Mouse (Mus musculus) spleen, adult 12 weeks (tissue): ENCODE results near the gene Elovl5.

Experiments
- DNase-seq: peaks from one replicate; pipeline ENCODE4 v3.0.0; 2022; ENCODE audit warnings: low spot score

Gene Elovl5

DNA sequence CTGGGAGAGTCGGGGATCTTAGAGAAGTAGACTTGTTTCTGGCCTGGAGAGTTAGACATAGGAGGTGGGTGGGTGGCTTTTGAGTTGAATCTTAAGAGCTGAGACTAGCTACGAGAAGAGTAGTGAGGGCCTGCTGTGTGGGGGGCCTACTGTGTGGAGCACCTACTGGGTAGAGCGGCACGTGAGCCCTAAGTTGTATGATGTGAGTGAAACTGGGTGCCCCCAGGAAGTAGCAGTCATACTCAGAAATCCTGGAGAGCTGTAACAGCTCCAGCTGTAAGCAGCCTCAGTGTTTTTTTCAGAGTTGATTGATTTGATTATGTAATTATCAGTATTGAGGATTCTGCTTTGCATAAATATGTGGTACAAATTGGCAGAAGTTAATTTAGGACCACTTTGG lies 11.6 kb downstream of the Elovl5 start:
- DNase-seq, result no peak

DNA sequence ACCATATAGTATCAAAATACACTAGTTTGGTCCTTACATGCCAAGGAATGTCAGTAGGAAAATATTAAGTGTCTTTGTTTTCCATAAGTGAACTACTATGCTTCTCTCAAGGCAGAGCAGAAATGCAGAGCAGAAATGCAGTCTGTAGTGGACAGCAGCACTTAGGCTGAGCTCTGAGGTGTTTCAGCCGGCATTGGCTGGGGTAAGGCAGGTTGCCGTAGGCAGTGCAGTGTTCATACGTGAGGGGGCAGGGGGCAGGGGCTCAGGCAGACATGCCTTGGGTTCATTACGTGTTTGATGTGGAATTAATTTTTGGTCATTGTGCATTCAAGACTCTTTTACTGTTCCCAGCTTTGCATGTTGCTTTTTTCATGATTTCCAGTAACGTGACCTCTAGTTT lies 12.1 kb downstream of the Elovl5 start:
- no peak for DNase-seq

DNA sequence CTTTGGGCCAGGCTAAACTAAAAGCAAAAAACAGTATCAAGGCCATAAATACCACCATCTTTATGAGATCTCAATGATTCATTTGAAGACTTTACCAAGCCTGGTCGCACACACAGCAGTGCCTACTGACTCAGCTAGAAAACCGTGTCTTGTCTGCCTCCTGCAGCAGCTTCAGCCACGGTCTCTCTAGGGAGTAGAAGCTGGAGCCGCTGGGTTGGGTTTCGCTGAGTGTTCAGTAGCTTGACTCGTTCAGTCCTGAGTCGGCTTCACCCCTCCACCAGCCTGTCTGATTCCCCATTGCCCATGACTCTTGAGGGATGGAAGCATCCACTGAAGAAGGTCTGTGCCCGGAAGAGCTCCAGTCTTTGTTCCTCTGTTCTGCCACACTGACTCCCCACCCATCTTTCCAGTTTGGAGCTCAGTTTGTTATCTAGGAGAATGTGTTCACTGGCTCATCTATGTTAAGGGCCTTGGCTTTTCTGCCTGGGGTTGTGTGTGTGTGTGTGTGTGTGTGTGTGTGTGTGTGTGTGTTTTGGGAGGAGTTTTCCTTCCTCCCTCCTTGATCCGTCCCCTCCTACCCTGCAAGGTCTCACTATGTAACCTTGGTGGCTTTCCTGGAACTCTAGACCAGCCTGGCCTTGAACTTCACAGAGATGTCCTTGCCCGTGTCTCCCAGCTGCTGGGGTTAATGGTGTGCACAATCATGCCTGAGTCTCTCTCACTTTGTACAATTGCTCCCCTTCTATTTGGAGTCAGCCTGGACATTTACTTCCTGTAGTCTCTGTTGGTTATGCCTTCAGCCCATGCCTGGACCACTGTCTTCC lies 13.1 kb downstream of the Elovl5 start:
- no peak for DNase-seq

DNA sequence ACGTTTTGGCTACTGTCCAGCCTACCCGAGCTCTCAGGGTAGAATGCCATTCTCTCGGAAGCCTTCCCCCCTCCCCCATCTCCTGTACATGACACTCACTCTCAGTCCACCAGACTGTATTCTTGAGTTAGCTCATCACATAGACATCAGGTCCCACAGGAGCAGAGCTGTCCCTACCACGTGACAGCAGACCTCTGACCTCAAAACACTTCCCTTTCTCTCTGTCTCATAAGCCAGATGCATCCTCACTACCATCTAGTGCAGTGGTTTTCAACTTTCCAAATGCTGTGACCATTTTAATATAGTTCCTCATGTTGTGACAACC lies 13.7 kb downstream of the Elovl5 start:
- no peak for DNase-seq

- no peak for DNase-seq
These were observed 14.6 kb downstream of the Elovl5 start for GRCm38 (mm10) chr9:77931740-77932139.

- DNase-seq, result no peak
These were observed 18.9 kb downstream of the Elovl5 start for GRCm38 (mm10) chr9:77935818-77936611.

- DNase-seq, result no peak
These were observed 20.7 kb downstream of the Elovl5 start for GRCm38 (mm10) chr9:77937875-77938274.

- DNase-seq, result no peak
These were observed 21.8 kb downstream of the Elovl5 start for GRCm38 (mm10) chr9:77938761-77939553.

- DNase-seq, result no peak
These were observed 22.4 kb downstream of the Elovl5 start for GRCm38 (mm10) chr9:77939554-77939920.

GRCm38 (mm10) chr9:77941058-77941457 lies 23.9 kb downstream of the Elovl5 start:
- no peak for DNase-seq

DNA sequence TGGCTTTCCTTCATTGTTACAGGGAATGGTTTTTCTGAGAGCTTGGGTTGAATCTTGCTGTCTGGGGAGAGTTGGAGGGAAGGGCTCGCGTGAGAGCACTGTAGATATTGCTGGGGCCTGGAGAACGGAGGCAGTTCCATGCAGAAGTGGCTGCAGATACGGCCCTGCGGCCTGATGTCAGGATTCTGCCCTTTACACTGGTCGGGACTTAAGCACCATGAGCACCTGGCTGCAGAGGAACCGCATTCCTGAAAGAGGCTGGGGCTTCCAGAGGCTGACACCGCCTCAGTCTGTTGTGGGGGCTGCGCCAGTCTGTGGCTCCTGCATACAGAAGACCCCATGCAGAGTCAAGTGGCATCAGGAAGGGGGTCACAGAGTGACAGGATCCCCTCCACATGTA lies 24.7 kb downstream of the Elovl5 start:
- DNase-seq, result no peak

GRCm38 (mm10) chr9:77942411-77942810 lies 25.2 kb downstream of the Elovl5 start:
- no peak for DNase-seq

DNA sequence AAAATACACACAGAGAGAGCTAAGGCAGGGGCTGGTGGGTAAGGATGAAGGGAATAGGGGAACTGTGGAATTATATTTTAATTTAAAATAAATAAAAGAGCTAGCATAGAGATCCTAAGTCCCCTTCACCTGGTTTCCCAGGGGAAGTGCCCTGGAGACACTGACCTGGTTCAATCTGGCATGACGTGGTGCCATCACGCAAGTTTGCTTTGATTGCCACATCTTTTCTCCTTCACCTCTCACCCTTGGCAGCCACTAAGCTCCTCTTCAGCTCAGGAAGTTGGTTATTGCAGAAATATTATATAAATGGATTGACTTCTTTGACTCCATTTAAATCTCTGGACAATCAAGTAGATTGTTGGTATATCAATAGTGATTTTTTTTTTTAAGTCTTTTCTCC lies 26.2 kb downstream of the Elovl5 start:
- no peak for DNase-seq

DNA sequence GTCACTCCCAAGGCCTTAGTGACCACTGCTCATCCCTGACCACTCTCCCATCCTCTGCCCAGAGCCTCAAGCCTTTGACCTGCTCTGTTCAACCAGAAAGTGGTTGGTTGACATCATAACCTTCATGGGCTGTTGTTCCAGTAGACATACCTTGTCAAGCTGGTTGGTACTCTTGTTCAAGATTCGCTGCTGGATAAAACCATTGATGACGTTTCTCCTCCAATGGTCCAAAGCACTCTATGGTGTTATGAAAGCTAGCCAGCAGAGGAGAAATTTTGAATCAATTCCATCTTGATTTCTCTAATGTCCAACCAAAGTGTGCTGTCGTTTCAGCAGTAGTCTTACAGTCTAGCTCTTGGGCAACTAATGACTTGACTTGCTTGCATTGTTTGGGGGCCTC lies 27.0 kb downstream of the Elovl5 start:
- no peak for DNase-seq

GRCm38 (mm10) chr9:77945792-77946666 lies 28.9 kb downstream of the Elovl5 start:
- no peak for DNase-seq

GRCm38 (mm10) chr9:77948214-77948613 lies 31.1 kb downstream of the Elovl5 start:
- DNase-seq, result no peak

DNA sequence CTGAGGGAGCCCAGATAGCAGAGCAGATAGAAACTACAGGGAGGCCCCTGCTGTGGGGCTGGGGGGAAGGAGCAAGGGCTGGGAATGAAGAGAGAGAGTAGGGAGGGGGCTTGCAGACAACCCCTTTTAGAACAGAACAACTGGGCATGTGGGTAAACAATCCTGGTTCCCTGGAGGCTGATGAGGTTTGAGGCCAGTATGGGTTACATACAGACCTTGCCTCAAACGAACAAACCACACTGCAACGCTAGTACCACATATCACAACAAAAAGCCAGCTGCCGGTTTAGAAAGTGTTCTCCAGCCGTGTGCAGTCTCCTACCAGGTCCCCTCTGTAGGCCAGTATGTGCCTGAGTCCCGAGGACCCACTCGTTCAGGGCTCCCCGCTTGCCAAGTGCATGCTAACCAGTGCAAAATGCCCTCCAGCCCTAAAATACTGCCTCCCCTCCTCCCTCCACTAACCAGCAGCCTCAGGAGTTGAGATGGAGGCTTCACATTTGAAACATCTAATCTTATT lies 32.6 kb downstream of the Elovl5 start:
- DNase-seq, result no peak

DNA sequence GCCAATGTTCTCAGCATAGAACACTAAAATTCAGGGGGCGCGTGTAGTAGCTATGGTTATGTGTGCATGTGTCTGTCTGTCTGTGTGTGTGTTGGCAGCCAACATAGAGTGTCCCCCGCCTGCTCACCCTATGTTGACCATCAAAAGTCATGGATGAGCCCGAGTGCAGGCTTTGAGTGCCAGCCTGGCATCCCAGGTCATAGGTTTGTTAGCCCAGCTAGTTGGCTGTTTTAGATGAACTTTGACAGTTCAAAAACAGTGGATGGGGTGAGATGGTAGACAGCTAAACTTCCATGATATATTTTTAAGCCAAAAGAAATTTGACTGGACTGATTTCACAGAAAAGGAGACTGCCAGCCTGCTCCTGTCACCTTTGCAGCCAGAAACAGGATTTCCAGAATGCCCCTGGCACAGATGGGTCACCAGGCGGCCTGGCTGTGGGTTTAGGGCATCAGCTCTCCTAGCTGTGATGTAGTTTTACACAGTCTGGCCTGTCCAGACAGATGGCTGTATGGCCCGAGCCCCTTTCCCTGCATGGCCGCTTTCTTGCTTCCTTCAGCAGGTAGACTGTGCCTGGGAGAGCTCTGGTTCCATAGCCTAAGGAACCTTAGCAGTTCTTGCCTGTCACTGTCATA lies 33.8 kb downstream of the Elovl5 start:
- no peak for DNase-seq

- DNase-seq, result no peak
These were observed 34.8 kb downstream of the Elovl5 start for GRCm38 (mm10) chr9:77951971-77952370.

DNA sequence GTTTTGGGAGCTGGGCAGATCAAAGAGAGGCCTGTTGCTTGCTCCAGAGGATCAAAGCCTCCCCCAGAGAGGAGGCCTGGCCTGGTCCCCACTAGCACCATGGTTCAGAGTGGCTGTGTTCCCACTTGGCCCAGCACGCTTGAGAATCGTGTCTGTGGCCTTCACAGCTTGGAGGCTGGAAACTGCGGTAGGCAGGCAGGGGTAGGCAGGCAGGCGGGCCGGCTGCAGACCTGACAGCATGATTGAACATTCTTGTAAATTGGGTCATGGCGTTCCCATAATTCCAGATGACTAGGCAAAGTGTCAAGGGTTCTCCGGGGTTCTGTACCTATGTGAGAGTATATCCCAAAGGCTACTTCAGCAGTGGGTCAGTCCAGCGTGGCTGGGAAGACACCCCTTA lies 35.9 kb downstream of the Elovl5 start:
- DNase-seq, result no peak

- no peak for DNase-seq
These were observed 37.3 kb downstream of the Elovl5 start for GRCm38 (mm10) chr9:77954496-77954895.
